Mouse (Mus musculus) heart, embryonic 11.5 days (tissue): ENCODE measurements around the gene Xiap. TPM values are rescaled to one million over a fixed set of nuclear protein-coding genes. Genes with fewer than 3 reads are reported as not detected.

ENCODE experiments used
- ATAC-seq: fragments of 200-750 bp; cut with Nextera tagmentation; replicated peaks from 2 replicates; pipeline ENCODE4 v1.8.0; 2017; ENCODE audit warnings: moderate library complexity; ENCODE audit not compliant: insufficient number of reproducible peaks, low FRiP score, low TSS enrichment
- H3K27ac ChIP-seq: fragments of 300-500 bp; sonication (generic); 2 replicates; pipeline ENCODE4 v1.5.1; 2014; ENCODE audit warnings: mild to moderate bottlenecking, low read depth, low read length
- H3K27me3 ChIP-seq: fragments of 300-500 bp; sonication (generic); 2 replicates; pipeline ENCODE4 v1.6.1; 2014; ENCODE audit warnings: mild to moderate bottlenecking, low read length, mixed read lengths; ENCODE audit not compliant: control insufficient read depth, insufficient read depth
- H3K36me3 ChIP-seq: fragments of 300-500 bp; sonication (generic); 2 replicates; pipeline ENCODE4 v1.6.1; 2014; ENCODE audit warnings: mild to moderate bottlenecking, low read length, moderate library complexity, mixed read lengths; ENCODE audit not compliant: control insufficient read depth, insufficient read depth
- H3K4me1 ChIP-seq: fragments of 300-500 bp; sonication (generic); 2 replicates; pipeline ENCODE4 v1.6.1; 2014; ENCODE audit warnings: low read length; ENCODE audit not compliant: control insufficient read depth, insufficient read depth
- H3K4me2 ChIP-seq: fragments of 300-500 bp; sonication (generic); 2 replicates; pipeline ENCODE4 v1.6.1; 2014; ENCODE audit warnings: mild to moderate bottlenecking, moderate library complexity
- H3K4me3 ChIP-seq: fragments of 300-500 bp; sonication (generic); 2 replicates; pipeline ENCODE4 v1.5.1; 2014; ENCODE audit warnings: low read depth, low read length
- H3K9ac ChIP-seq: fragments of 300-500 bp; sonication (generic); 2 replicates; pipeline ENCODE4 v1.6.1; 2014; ENCODE audit warnings: mild to moderate bottlenecking, low read depth, low read length, moderate library complexity
- H3K9me3 ChIP-seq: fragments of 300-500 bp; sonication (generic); replicated peaks from 2 replicates; pipeline ENCODE4 v1.6.1; 2016; ENCODE audit warnings: low read length; ENCODE audit not compliant: control insufficient read depth
- WGBS: fragments of 180-500 bp; shearing (Covaris S2); extraction: QIAGEN DNeasy Blood & Tissue Kit; methylation state at CpG from one replicate; pipeline ENCODE4 v1.1.7; 2014; ENCODE audit not compliant: insufficient replicate concordance; 5-methylcytosine and 5-hydroxymethylcytosine counted together
- polyA plus RNA-seq: library from polyadenylated mRNA; unstranded; fragments of >200 nt; fragmentation: Nextera tagmentation; extraction: Ambion mirVana; gene quantifications from 2 replicates; pipeline ENCODE4 v1.2.1, GENCODE M21; 2014

Gene Xiap
- polyA plus RNA-seq, 1 experiment from 2014 or later: 14.6 TPM

DNA sequence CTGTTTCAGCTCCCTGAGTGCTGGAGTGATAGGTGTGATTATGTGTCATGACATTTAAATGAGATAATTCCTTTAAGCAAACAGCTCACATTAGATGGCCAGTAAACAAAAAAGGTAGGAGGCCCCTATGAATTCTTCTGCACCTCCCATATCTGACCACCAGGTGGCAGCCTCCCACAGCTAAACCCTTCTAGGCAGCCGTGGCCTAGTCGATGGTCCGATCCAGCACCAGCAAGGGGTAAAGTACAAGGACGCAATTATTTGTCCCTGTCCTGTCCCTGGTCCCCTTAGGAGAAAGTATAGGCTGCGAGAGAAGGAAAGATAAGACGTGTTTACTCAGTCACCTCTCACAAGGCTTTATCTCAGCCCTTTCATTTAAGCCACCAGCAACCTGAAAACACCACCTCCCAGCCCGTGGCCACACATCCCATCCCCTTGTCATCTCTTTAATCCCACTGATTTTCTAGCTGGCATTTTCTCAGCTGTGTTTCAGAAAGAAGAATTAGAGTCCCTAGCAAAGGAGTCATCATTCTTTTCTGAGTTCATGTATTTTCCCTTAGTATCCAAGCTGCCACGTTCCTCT is 26.3 kb upstream of the Xiap start:
- no peak overlapping the region for H3K4me3 ChIP-seq
- no peak overlapping the region for H3K4me2 ChIP-seq
- 35% methylated on average over 8 of the region's 8 CpGs for WGBS

DNA sequence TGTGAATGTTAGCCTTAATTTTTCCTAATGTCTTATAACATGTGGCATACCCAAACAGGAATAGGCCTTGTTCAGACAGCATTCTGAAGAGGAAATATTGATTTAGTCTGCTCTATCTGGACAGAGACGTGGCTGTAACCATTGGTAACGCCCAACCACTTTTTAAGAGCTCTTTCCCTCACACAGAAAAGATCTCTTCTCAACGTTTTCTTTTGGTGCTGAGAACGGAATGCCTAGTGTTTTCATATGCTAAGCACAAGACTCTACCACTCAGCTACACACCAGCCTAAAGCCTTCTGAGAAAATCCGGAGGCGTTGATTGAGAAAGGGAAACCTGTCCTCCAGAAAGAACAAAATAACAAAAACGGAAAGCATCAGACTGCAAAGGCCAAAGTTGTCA is 25.6 kb upstream of the Xiap start:
- no peak for ATAC-seq
- H3K4me1 ChIP-seq: no peaks in the 10 kb centered on the region
- H3K4me2 ChIP-seq: no peak overlapping the region
- H3K9me3 ChIP-seq: no peaks in the 10 kb centered on the region
- 62% methylated on average over 7 of the region's 7 CpGs for WGBS
- no peak overlapping the region for H3K4me3 ChIP-seq
- H3K9ac ChIP-seq: no peak overlapping the region
- H3K27ac ChIP-seq: no peak overlapping the region
- no peaks in the 10 kb centered on the region for H3K36me3 ChIP-seq
- H3K27me3 ChIP-seq: no peaks in the 10 kb centered on the region

More for the DNA sequence above, 26.3 kb upstream of the Xiap start:
- H3K27ac ChIP-seq: no peak overlapping the region
- no peaks in the 10 kb centered on the region for H3K27me3 ChIP-seq
- 0 out of 2 replicates have a peak overlapping the region, but pooled peaks have one; percentile 34 for H3K9ac ChIP-seq
- no peaks in the 10 kb centered on the region for H3K9me3 ChIP-seq
- no peaks in the 10 kb centered on the region for H3K36me3 ChIP-seq
- no peaks in the 10 kb centered on the region for H3K4me1 ChIP-seq
- ATAC-seq: no peak; the same call in 1 of the 2 replicates

DNA sequence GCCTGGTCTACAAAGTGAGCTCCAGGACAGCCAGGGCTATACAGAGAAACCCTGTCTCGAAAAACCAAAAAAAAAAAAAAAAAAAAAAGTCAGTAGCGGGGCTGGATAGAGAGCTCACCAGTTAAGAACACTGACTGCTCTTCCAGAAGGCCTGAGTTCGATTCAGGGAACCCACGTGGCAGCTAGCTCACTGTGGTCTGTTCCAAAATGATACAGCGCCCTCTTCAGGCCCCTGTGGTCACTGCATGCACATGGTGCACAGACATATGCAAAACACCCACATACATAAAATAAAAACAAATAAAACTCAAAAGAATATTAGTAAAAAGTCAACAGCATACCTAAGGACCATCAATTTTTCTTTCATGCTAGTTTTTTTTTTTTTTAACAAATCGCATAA is 20.0 kb upstream of the Xiap start:
- no peaks in the 10 kb centered on the region for H3K36me3 ChIP-seq
- no peak overlapping the region for H3K27ac ChIP-seq
- H3K4me3 ChIP-seq: no peak overlapping the region
- H3K4me1 ChIP-seq: no peaks in the 10 kb centered on the region
- no peak for ATAC-seq
- H3K9me3 ChIP-seq: no peaks in the 10 kb centered on the region
- H3K4me2 ChIP-seq: no peak overlapping the region
- H3K27me3 ChIP-seq: no peaks in the 10 kb centered on the region
- H3K9ac ChIP-seq: no peak overlapping the region
- WGBS: 71% methylated on average over 5 of the region's 6 CpGs

DNA sequence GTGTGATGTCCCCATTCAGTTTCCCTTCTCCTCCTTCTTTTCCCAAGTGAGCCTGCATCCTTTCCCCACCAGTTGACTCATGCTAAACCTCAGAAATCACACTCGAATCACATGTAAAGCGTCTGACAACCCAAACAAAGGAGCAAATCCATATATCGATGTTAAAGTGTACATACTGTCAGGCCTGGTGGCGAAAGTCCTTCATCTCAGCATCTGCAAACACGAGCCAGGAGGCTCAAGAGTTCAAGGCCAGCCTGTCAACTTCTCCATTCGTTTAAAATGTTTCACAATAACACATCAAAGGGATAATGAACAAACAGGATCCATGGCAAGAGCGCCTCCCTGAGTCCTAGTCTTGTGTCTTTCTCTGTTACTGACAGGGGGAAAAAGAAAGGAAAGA is 14.5 kb upstream of the Xiap start:
- Histone ChIP-seq H3K4me2 (no peak overlapping the region), H3K4me3 (no peak overlapping the region), H3K4me1 (no peaks in the 10 kb centered on the region), H3K27ac (no peak overlapping the region), H3K9ac (no peak overlapping the region), H3K36me3 (no peaks in the 10 kb centered on the region), H3K9me3 (no peaks in the 10 kb centered on the region), H3K27me3 (no peaks in the 10 kb centered on the region)
- ATAC-seq: no peak
- 71% methylated on average over 7 of the region's 7 CpGs for WGBS

DNA sequence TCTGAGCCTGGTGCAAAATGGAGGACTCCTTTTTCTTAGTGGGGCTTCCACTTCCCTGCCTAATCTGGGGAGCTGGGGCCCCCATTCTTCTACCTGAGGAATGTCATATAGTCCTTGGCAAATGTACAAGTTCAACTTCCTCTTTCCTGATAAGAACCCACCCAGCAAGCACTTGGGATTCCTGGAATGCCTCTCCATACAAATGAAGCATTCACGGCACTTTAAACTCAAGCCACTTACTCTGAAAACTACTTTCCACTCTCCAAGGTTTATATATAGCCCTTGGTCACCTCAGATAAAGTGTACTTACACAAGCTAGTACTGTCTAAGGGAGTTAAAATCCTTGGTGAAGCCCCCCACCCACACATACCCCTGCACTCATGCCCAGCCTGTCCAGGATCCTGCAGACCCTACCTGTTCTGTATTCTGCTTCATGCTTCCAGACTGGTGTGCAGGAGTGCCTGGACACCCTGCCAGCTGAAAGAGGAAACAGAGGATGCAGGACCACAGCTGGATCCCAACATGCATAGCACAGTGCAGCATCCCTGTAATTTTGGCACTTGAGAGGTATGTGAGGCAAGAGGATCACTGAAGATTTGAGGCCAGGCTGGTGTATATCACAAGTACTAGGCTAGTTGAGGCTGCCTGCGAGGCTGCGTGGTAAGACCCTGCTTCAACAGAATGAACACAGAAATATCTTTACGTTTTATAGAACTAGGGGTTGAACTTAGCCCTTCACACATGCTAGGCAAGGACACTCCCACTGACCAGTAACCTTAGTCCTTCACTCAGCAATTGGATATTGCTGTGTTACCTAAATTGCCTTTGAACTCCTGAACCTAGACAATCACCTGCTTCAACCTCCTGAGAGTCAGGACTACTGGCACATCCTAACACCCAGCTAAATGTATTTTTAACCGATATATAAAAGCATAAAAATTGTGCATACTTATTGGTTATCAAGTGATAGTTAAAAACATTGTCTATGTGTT is 8.5 kb upstream of the Xiap start:
- Histone ChIP-seq H3K36me3 (no peaks in the 10 kb centered on the region), H3K9me3 (no peaks in the 10 kb centered on the region), H3K4me2 (peak overlapping the region; percentile 19; the same call in 1 of the 2 replicates), H3K4me1 (peaks cover 2% of the 10 kb centered on the region; the same call in 1 of the 2 replicates), H3K27ac (peak overlapping the region; percentile 80), H3K4me3 (no peak overlapping the region), H3K27me3 (no peaks in the 10 kb centered on the region), H3K9ac (no peak overlapping the region)
- WGBS: 50% methylated on average over 5 of the region's 5 CpGs
- peak; percentile 69; the same call in 1 of the 2 replicates for ATAC-seq

DNA sequence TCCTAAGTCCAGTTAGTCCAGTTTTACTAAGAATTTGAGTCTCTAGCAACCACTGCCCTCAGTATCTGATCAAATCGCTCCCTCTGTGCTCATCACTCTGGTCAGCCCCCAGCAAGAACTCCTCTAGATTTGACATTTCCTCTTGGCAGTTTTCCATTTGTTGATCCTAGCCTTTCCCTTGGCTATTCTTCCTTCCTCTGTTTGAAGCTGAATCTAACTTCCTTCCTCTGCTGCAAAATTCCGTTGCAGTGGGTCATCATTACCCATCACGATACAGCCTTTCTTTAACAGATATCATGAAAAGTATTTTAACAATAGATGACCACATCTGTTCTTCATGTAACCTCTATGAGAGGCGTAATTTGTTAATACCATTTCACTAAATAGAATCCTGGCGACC is 2.5 kb upstream of the Xiap start:
- Histone ChIP-seq H3K4me3 (no peak overlapping the region), H3K27me3 (no peaks in the 10 kb centered on the region), H3K9ac (no peak overlapping the region), H3K4me2 (no peak overlapping the region), H3K4me1 (no peaks in the 10 kb centered on the region), H3K36me3 (no peaks in the 10 kb centered on the region), H3K27ac (no peak overlapping the region), H3K9me3 (no peaks in the 10 kb centered on the region)
- WGBS: 60% methylated on average over 5 of the region's 5 CpGs
- no peak for ATAC-seq

DNA sequence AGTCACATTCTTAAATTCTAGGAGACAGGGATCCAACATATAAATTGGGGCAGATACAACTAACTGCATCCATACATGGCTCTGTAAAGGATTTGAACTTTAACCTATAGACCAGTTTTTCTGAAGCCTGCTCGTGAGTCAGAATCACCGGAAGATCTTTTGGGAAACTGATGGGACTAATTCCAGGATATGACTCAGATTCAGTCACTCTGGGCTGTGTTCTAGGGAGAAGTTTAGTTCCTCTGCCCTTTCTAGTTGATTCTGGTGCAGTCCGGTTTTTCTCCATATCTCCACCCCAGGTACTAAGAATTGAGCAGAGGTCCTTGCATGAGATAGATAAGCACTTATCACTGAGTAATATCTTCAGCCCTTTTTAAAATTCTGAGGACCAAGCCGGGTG is 1.6 kb upstream of the Xiap start:
- Histone ChIP-seq H3K4me2 (no peak overlapping the region), H3K27me3 (no peaks in the 10 kb centered on the region), H3K27ac (no peak overlapping the region), H3K4me1 (no peaks in the 10 kb centered on the region), H3K36me3 (no peaks in the 10 kb centered on the region), H3K9me3 (no peaks in the 10 kb centered on the region), H3K9ac (no peak overlapping the region), H3K4me3 (no peak overlapping the region)
- no peak for ATAC-seq
- 66% methylated on average over 4 of the region's 4 CpGs for WGBS

DNA sequence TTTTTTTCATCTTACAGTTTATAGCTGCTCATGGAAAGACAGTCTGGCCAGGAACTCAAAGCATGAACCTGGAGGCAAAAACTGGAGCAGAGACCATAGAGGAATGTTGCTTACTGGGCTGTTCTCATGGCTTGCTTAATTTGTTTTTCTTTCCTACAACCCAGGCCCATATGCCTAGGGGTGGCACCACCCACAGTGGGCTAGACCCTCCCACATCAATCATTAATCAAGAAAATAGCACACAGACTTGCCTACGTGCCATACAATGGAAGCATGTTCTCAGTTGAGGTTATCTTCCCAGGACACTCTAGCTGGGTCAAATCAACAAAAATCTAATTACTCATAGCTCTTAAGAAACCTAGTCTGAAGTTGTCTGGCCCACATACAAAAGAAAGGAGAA is 4.1 kb downstream of the Xiap start:
- no peaks in the 10 kb centered on the region for H3K36me3 ChIP-seq
- no peak overlapping the region for H3K27ac ChIP-seq
- no peak overlapping the region for H3K4me3 ChIP-seq
- H3K4me2 ChIP-seq: no peak overlapping the region
- no peak overlapping the region for H3K9ac ChIP-seq
- 64% methylated on average over 1 of the region's 1 CpGs for WGBS
- no peaks in the 10 kb centered on the region for H3K9me3 ChIP-seq
- H3K27me3 ChIP-seq: no peaks in the 10 kb centered on the region
- no peak for ATAC-seq
- no peaks in the 10 kb centered on the region for H3K4me1 ChIP-seq
